Mouse (Mus musculus) stomach, postnatal 0 days (tissue): ENCODE data around the gene Kdm1a. TPM values are rescaled to one million over a fixed set of nuclear protein-coding genes. Genes with fewer than 3 reads are reported as not detected.

Experiments used
- ATAC-seq: fragments of 200-750 bp; cut with Nextera tagmentation; 2 replicates; pipeline ENCODE4 v1.8.0; 2017; ENCODE audit not compliant: low FRiP score, low TSS enrichment
- DNase-seq: peaks from one replicate; pipeline ENCODE4 v3.0.0-alpha.2; 2016; ENCODE audit warnings: low spot score
- H3K27ac ChIP-seq: fragments of 300-500 bp; sonication (generic); replicated peaks from 2 replicates; pipeline ENCODE4 v1.5.1; 2014; ENCODE audit warnings: mild to moderate bottlenecking, control low read depth
- H3K27me3 ChIP-seq: fragments of 300-500 bp; sonication (generic); 2 replicates; pipeline ENCODE4 v1.6.1; 2014; ENCODE audit warnings: low read length; ENCODE audit not compliant: control insufficient read depth, insufficient read depth
- H3K36me3 ChIP-seq: fragments of 300-500 bp; sonication (generic); 2 replicates; pipeline ENCODE4 v1.6.1; 2014; ENCODE audit warnings: low read length, mixed read lengths; ENCODE audit not compliant: control insufficient read depth, insufficient read depth
- H3K4me1 ChIP-seq: fragments of 300-500 bp; sonication (generic); replicated peaks from 2 replicates; pipeline ENCODE4 v1.6.1; 2014; ENCODE audit warnings: antibody characterized with exemption; ENCODE audit not compliant: control insufficient read depth, insufficient read depth
- H3K4me2 ChIP-seq: fragments of 300-500 bp; sonication (generic); replicated peaks from 2 replicates; pipeline ENCODE4 v1.6.1; 2014; ENCODE audit warnings: low read depth, mild to moderate bottlenecking, control low read depth, moderate library complexity
- H3K4me3 ChIP-seq: fragments of 300-500 bp; sonication (generic); 2 replicates; pipeline ENCODE4 v1.5.1; 2014; ENCODE audit warnings: low read depth, low read length, control low read depth
- H3K9ac ChIP-seq: fragments of 300-500 bp; sonication (generic); 2 replicates; pipeline ENCODE4 v1.6.1; 2014; ENCODE audit warnings: mild to moderate bottlenecking, low read length, control low read depth, mixed read lengths
- H3K9me3 ChIP-seq: fragments of 300-500 bp; sonication (generic); 2 replicates; pipeline ENCODE4 v1.6.1; 2016; ENCODE audit warnings: low read length; ENCODE audit not compliant: control insufficient read depth
- CTCF ChIP-seq: IDR thresholded peaks from 2 replicates; pipeline ENCODE4 v1.5.1; 2016; ENCODE audit warnings: antibody characterized with exemption, low read depth, mild to moderate bottlenecking, moderate library complexity
- EP300 ChIP-seq: optimal IDR thresholded peaks from 2 replicates; pipeline ENCODE3; 2016; ENCODE audit warnings: antibody characterized with exemption
- WGBS: fragments of 180-500 bp; shearing (Covaris S2); extraction: QIAGEN DNeasy Blood & Tissue Kit; methylation state at CpG from one replicate; pipeline ENCODE4 v1.1.7; 2014; 5-methylcytosine and 5-hydroxymethylcytosine counted together
- microRNA-seq: library from miRNA; unstranded; fragments of <30 nt; microRNA quantifications from one replicate; pipeline ENCODE4, GENCODE M21; 2016
- polyA plus RNA-seq: library from polyadenylated mRNA; unstranded; fragments of >200 nt; fragmentation: Nextera tagmentation; extraction: Ambion mirVana; gene quantifications from 2 replicates; pipeline ENCODE4 v1.2.1, GENCODE M21; 2015

Gene Kdm1a
- polyA plus RNA-seq, 1 experiment from 2014 or later: 13.8 TPM

- WGBS: 89% methylated on average over 2 of the region's 2 CpGs
- Histone ChIP-seq H3K4me2 (no peak overlapping the region), H3K4me3 (no peak overlapping the region), H3K36me3 (no peaks in the 10 kb centered on the region), H3K27ac (no peak overlapping the region), H3K27me3 (no peaks in the 10 kb centered on the region), H3K9me3 (no peaks in the 10 kb centered on the region), H3K4me1 (no peaks in the 10 kb centered on the region), H3K9ac (no peak overlapping the region)
- no peak for ATAC-seq
- DNase-seq: no peak
- TF ChIP-seq EP300 (no peak), CTCF (no peak)
Measured at GRCm38 (mm10) chr4:136518576-136518975, 83.9 kb downstream of the Kdm1a start.

DNA sequence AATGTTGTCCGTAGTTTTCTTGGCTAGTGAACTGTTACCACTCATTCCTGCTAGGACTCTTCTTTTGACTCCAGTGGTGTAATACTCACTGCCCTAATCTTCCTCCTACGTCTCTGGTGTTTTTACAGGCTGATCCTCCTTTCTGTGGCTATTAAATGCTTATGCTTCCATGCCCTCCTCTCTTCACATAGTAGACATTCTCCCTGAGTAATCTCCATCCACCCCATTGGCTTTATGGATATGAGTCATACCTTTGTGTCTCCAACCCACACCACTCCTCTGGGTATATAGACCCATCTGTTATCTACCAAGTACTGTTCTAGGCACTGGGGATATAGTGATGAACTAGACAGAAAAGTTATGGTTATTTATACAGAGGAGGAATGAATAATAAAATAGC, 84.4 kb downstream of the Kdm1a start:
- Histone ChIP-seq H3K36me3 (no peaks in the 10 kb centered on the region), H3K27ac (no peak overlapping the region), H3K4me3 (no peak overlapping the region), H3K9ac (no peak overlapping the region), H3K4me1 (no peaks in the 10 kb centered on the region), H3K9me3 (no peaks in the 10 kb centered on the region), H3K27me3 (no peaks in the 10 kb centered on the region), H3K4me2 (no peak overlapping the region)
- WGBS: 71% methylated on average over 2 of the region's 2 CpGs
- TF ChIP-seq EP300 (no peak), CTCF (no peak)
- ATAC-seq: no peak
- no peak for DNase-seq

DNA sequence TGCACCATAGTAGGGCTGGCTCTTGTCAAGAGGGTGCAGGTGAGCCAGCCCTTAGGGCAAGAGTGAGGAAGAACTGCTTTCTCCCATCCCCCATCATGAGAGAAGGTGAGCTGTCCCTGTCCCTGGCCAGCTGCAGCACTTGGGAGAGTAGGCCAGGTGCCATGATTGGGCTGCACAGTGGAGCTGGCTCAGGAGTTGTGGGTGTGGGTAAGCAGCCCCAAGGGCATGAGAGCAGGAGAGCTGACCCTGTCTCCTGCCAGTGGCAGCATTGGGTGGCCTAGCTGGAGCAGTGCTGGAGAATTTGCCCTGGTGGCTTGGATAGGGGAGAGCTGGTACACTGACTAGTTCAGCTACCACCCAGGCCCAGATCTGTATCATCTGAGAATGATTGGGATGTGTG, 89.6 kb downstream of the Kdm1a start:
- no peak for ATAC-seq
- TF ChIP-seq EP300: no peak
- no peak for TF ChIP-seq CTCF
- H3K36me3 ChIP-seq: no peaks in the 10 kb centered on the region
- H3K27ac ChIP-seq: 0 out of 2 replicates have a peak overlapping the region, but pooled peaks have one; percentile 24
- no peak for DNase-seq
- H3K27me3 ChIP-seq: no peaks in the 10 kb centered on the region
- H3K9me3 ChIP-seq: no peaks in the 10 kb centered on the region
- H3K4me3 ChIP-seq: no peak overlapping the region
- H3K4me1 ChIP-seq: no peaks in the 10 kb centered on the region; the same call in 1 of the 2 replicates
- no peak overlapping the region for H3K4me2 ChIP-seq
- H3K9ac ChIP-seq: no peak overlapping the region

GRCm38 (mm10) chr4:136511708-136512107, 90.8 kb downstream of the Kdm1a start:
- no peaks in the 10 kb centered on the region for H3K27me3 ChIP-seq
- DNase-seq (no peak), ATAC-seq (no peak)
- no peaks in the 10 kb centered on the region for H3K36me3 ChIP-seq
- H3K4me3 ChIP-seq: no peak overlapping the region
- H3K9ac ChIP-seq: no peak overlapping the region
- WGBS: 23% methylated on average over 4 of the region's 4 CpGs
- TF ChIP-seq EP300: no peak
- no peak for TF ChIP-seq CTCF
- H3K27ac ChIP-seq: no peak overlapping the region
- no peak overlapping the region for H3K4me2 ChIP-seq
- no peaks in the 10 kb centered on the region; the same call in 1 of the 2 replicates for H3K4me1 ChIP-seq
- no peaks in the 10 kb centered on the region for H3K9me3 ChIP-seq

DNA sequence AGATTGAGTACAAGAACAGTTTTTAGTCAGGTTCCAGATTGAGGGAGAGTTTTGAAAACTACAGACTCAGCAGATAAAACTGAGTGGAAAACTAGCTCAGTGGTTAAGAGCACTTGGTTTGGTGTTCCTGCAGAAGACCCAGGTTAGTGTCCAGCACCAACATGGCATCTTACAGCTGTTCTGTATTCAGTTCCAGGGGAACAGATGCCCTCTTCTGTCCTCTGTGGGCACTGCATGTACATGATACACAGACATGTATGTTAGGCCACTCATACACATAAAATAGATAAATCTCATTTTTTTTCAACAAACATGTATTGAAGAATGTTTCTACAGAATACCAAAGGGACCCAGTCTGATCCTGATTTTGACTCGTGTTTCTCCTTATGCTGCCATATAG, 92.7 kb downstream of the Kdm1a start:
- 74% methylated on average over 1 of the region's 1 CpGs for WGBS
- no peak overlapping the region for H3K9ac ChIP-seq
- TF ChIP-seq CTCF (peak; percentile 68), EP300 (no peak)
- no peaks in the 10 kb centered on the region for H3K36me3 ChIP-seq
- H3K4me2 ChIP-seq: no peak overlapping the region
- ATAC-seq (no peak), DNase-seq (peak; percentile 24)
- no peaks in the 10 kb centered on the region for H3K9me3 ChIP-seq
- no peaks in the 10 kb centered on the region for H3K27me3 ChIP-seq
- H3K4me1 ChIP-seq: no peaks in the 10 kb centered on the region; the same call in 1 of the 2 replicates
- no peak overlapping the region for H3K4me3 ChIP-seq
- H3K27ac ChIP-seq: no peak overlapping the region

GRCm38 (mm10) chr4:136505426-136506215, 96.9 kb downstream of the Kdm1a start:
- no peaks in the 10 kb centered on the region for H3K27me3 ChIP-seq
- H3K4me2 ChIP-seq: no peak overlapping the region
- DNase-seq (no peak), ATAC-seq (no peak)
- H3K4me1 ChIP-seq: no peaks in the 10 kb centered on the region
- TF ChIP-seq CTCF (no peak), EP300 (no peak)
- no peak overlapping the region for H3K4me3 ChIP-seq
- H3K36me3 ChIP-seq: no peaks in the 10 kb centered on the region
- no peaks in the 10 kb centered on the region for H3K9me3 ChIP-seq
- 40% methylated on average over 2 of the region's 2 CpGs for WGBS
- H3K27ac ChIP-seq: no peak overlapping the region
- no peak overlapping the region for H3K9ac ChIP-seq

Small RNA genes within 50 kb of the gene (microRNA-seq; reads per million reads assigned to microRNA genes)
- gene Gm22180: not detected

Other genes with a start within 250 kb of the Kdm1a start
- 0.06 and 0.34 TPM in 2 replicates for gene Htr1d, start 179.2 kb downstream of the Kdm1a start, polyA plus RNA-seq
- 0.33 and 0.40 TPM in 2 replicates for gene 6030445D17Rik, start 140.5 kb downstream of the Kdm1a start, polyA plus RNA-seq
- gene Luzp1, start 133.0 kb downstream of the Kdm1a start, polyA plus RNA-seq: 54.6 and 67.8 TPM in 2 replicates
- gene Tex46, start 7.7 kb upstream of the Kdm1a start, polyA plus RNA-seq: not detected in 2 replicates
- not detected in 2 replicates for gene Lactbl1, start 19.9 kb upstream of the Kdm1a start, polyA plus RNA-seq
- 2.3 and 2.5 TPM in 2 replicates for gene Ephb2, start 233.3 kb upstream of the Kdm1a start, polyA plus RNA-seq